Mouse (Mus musculus): ENCODE results near the gene Stk11ip.

DNA sequence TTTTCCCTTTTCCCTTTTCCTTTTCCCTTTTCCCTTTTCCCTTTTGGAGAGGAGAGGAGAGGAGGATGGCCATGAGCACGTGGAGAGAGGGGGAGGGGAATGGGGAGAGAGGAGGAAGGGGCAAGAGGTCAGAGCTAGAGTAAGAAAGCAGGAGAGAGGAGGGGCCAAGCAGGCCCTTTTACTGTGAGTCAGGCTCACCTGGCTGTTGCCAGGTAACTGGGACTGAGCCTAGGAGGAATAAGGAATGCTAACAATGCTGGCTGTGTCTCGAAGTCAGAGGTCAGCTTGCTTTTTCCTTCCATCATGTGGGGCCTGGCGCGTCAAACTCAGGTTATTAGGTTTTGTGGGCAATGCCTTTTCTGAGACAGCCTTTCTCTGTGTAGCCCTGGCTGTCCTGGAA, 3.3 kb upstream of the Stk11ip start:
- no peak for TF ChIP-seq CTCF (IDR thresholded peaks at IDR 0.05; ENCODE audit: extremely low read depth, insufficient read depth, low read length)
- TF ChIP-seq POLR2A (IDR thresholded peaks at IDR 0.05; ENCODE audit: extremely low read depth, insufficient read depth, low read length) = no peak

All from cortical plate, adult 2 months (tissue).